Mouse (Mus musculus) lung, postnatal 0 days (tissue): ENCODE data around the gene Cttn.

Experiments used
- CTCF ChIP-seq: IDR thresholded peaks from 2 replicates; pipeline ENCODE4 v1.5.1; 2016; ENCODE audit warnings: antibody characterized with exemption, mild to moderate bottlenecking
- EP300 ChIP-seq: IDR thresholded peaks from 2 replicates; pipeline ENCODE4 v1.6.1; 2016; ENCODE audit warnings: antibody characterized with exemption, mild to moderate bottlenecking, control low read depth

DNA sequence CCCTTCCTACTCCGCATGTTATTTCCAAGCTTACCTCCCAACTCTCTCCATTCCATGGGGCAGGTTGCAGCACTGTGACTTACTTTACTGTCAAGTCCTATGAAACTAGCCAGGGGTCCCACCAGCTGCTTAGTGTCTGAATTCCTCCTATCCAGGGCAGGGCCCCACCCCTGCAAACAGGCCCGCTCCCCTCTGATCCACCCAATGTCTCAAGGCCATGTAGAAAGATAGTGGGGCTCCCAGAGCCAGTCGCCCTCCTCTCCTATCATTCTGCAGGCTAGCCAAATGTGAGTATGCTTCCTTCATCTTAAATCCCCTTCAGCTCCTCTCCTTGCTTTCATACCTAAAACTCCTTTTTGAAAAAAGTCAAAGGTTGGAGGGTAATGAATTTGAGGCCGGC, 38.3 kb upstream of the Cttn start:
- no peak for TF ChIP-seq CTCF
- TF ChIP-seq EP300 = no peak
